ENCODE assay signal across 34 mouse cellular contexts in the genomic region with DNA sequence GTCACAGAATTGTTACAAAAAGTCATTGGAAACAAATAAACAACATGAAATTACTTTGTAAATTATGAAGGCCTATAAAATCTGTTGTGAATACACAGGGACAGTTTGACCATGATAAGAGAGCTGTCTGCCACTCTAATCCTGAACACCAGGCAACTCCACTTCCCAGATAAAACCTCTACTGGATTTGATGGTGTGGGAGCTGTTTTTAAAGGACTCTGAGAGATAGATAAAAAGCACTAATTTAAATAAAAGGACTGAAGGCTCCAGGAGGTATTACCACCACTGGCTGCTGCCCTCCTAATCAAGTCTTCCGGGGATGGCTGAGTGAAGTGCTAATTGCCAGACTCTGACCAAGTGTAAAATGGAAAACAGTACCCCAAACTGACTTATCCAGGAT.
"Had no signal": no experiment of that assay in that cellular context is flagged by ENCODE, and none has a peak within 500 bp of the region (broad histone marks: within the 10 kb centered on the region; RNA-seq: fewer than 3 reads in every experiment).

No protein-coding gene starts in this region.

- H3K4me2 ChIP-seq: heart, embryonic 11.5 days; heart, embryonic 12.5 days; heart, embryonic 15.5 days; hindbrain, embryonic 12.5 days; hindbrain, embryonic 13.5 days; hindbrain, embryonic 14.5 days; hindbrain, embryonic 15.5 days; intestine, embryonic 15.5 days; kidney, embryonic 15.5 days had no signal

- H3K9ac ChIP-seq: heart, embryonic 12.5 days; heart, embryonic 15.5 days; hindbrain, embryonic 12.5 days; hindbrain, embryonic 13.5 days; hindbrain, embryonic 14.5 days; hindbrain, embryonic 15.5 days; intestine, embryonic 15.5 days; kidney, embryonic 15.5 days had no signal

- DNase-seq: heart, postnatal 10 days; heart, postnatal 14 days; heart, postnatal 4 days; kidney, adult 11 months; kidney, adult 18-20 months; kidney, adult 2 months; kidney, adult 8-10 months; kidney, adult 9 months; kidney, postnatal 10 days; kidney, postnatal 14 days; kidney, postnatal 25 days; kidney, postnatal 36 days; kidney, postnatal 4 days; layer of hippocampus, adult 9-11 months; layer of hippocampus, postnatal 36 days had no signal

- H3K27me3 ChIP-seq: heart, embryonic 12.5 days; heart, embryonic 15.5 days; hindbrain, embryonic 12.5 days; hindbrain, embryonic 13.5 days; hindbrain, embryonic 15.5 days; intestine, embryonic 15.5 days; kidney, embryonic 15.5 days had no signal

- ATAC-seq: hindbrain, embryonic 16.5 days; hindbrain, postnatal 0 days; inflammation-experienced regulatory T-cells, adult 6 months; intestine, embryonic 15.5 days; intestine, embryonic 16.5 days; intestine, postnatal 0 days had no signal

- H3K4me3 ChIP-seq: heart, embryonic 10.5 days; heart, embryonic 12.5 days; heart, embryonic 15.5 days; hindbrain, embryonic 10.5 days; hindbrain, embryonic 12.5 days; hindbrain, embryonic 13.5 days; hindbrain, embryonic 15.5 days; intestine, embryonic 15.5 days; kidney, embryonic 15.5 days; layer of hippocampus, adult 2 months; left cerebral cortex, adult 2 months had no signal

- H3K36me3 ChIP-seq: heart, embryonic 12.5 days; heart, embryonic 15.5 days; hindbrain, embryonic 10.5 days; hindbrain, embryonic 12.5 days; hindbrain, embryonic 13.5 days; hindbrain, embryonic 15.5 days; intestine, embryonic 15.5 days; kidney, embryonic 15.5 days had no signal

- H3K27ac ChIP-seq: heart, embryonic 10.5 days; heart, embryonic 15.5 days; hindbrain, embryonic 10.5 days; hindbrain, embryonic 12.5 days; hindbrain, embryonic 13.5 days; hindbrain, embryonic 14.5 days; hindbrain, embryonic 15.5 days; hindbrain, postnatal 0 days; intestine, embryonic 15.5 days; kidney, embryonic 15.5 days; kidney, postnatal 0 days; layer of hippocampus, adult 2 months; left cerebral cortex, adult 2 months had no signal

- H3K4me1 ChIP-seq: hindbrain, embryonic 12.5 days; hindbrain, embryonic 13.5 days had no signal

- H3K9me3 ChIP-seq: heart, embryonic 10.5 days; heart, embryonic 12.5 days; heart, embryonic 15.5 days; hindbrain, embryonic 12.5 days; hindbrain, embryonic 13.5 days; hindbrain, embryonic 15.5 days; intestine, embryonic 15.5 days; kidney, embryonic 15.5 days had no signal
